Mouse (Mus musculus) gonadal fat pad, adult 2 months (tissue): ENCODE data around the gene Vamp4. TPM values are rescaled to one million over a fixed set of nuclear protein-coding genes. Genes with fewer than 3 reads are reported as not detected.
"Not testable (repeated sequence)": the region's sequence is repeated elsewhere in the genome, so short reads cannot be mapped to it uniquely, and the experiment has no call there.

Experiments used
- DNase-seq: peaks from one replicate; pipeline ENCODE4 v3.0.0-alpha.2; 2012; ENCODE audit warnings: low read depth
- polyA plus RNA-seq: library from polyadenylated mRNA; depleted of rRNA; stranded (reverse); fragments of >200 nt; gene quantifications from 2 replicates; pipeline ENCODE4 v1.2.3, GENCODE M21; 2012

Gene Vamp4
- polyA plus RNA-seq, 1 experiment: 9.1 TPM

- no peak for DNase-seq
These were observed 19.1 kb downstream of the Vamp4 start for GRCm38 (mm10) chr1:162589443-162589842.

GRCm38 (mm10) chr1:162590415-162590997 lies 20.2 kb downstream of the Vamp4 start:
- no peak for DNase-seq

DNA sequence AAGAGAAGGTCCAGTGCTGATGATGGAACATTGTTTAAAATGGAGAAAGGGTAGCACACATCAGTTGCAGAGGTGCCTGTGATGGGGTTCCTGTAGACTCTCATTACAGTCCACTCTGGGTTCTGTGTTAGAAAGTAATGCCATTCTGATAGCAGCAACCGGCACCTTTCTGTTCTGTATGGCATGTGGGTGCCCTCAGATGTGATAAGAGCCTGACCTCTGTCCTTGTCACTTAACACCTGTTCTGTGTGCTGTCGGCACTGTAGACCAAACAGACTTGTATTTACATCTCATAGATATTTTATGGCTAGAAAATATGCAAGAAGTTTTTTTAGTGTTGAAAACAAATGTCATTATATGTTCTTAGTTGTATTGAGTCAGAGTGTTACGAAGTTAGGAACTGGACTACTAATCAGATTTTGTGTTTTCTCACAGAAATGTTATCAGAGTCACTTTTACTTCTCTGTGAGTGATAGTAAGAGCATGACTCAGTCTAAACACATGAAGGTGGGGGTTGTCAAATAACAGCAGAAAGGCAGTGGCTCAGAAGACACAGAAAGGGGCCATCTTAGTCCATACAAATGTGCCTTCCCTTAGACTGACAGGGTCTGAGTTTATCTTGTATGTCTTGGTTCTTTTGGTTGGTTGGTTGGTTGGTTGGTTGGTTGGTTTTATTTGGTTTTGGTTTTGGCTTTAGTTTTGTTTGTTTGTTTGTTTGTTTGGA lies 27.2 kb downstream of the Vamp4 start:
- no peak for DNase-seq

DNA sequence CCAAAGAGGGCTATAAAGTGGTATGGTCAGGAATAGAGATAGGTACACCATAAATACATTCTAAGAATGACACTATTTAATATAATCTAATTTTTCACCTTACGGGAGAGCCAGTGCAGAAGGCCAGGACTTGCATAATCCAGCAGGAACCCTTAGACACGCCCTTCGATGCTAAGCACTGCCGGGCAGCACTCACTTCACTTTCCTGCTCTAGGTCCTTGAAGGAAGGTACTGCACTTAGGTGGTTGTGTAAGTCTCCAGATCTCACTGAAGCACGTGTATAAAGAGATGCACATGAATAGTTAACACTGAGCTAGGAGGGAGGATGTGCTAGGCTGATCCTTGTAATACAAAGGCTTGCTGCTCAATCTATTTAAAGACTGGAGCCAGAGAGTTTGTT lies 29.3 kb downstream of the Vamp4 start:
- no peak for DNase-seq

- no peak for DNase-seq
These were observed 31.0 kb downstream of the Vamp4 start for GRCm38 (mm10) chr1:162601288-162601687.

DNA sequence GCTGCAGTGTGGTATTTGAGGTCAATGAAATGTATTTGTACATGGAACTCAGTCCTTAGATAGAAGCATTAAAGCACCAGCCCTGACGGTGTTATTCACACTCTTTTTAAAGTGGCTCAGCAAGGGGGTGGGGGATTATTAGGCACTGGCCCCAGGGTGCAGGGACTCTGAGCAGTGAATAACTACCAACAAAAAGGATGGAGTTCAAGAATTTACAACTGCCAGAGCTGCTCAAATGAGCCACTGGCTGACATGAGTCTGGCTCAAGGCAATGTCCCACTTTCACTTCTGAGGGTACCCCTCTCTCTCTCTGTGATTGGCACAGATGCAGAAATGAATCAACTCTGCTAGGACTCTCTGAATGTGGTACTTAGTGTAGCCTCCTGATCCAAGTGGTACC lies 37.8 kb downstream of the Vamp4 start:
- no peak for DNase-seq

GRCm38 (mm10) chr1:162609633-162610250 lies 39.4 kb downstream of the Vamp4 start:
- DNase-seq: no peak

- no peak for DNase-seq
These were observed 40.9 kb downstream of the Vamp4 start for GRCm38 (mm10) chr1:162611191-162611590.

DNA sequence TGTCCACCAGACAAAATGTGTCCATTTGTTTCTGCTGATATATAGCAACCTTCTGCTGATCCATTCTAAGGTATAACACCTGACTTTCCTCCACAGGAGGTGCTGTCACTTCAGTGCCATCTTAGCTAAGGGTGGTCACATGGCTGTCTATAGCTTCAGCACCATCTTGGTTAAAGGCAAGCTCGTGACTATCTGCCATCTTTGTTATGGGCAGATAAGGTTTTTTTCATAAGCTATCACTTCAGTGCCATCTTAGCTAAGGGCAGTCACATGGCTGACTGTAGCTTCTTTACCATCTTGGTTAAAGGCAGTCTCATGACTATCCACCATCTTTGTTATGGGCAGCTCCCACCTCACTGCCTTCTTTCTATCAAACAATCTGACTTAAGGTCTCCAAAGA lies 45.2 kb downstream of the Vamp4 start:
- no peak for DNase-seq

GRCm38 (mm10) chr1:162620487-162620886 lies 50.2 kb downstream of the Vamp4 start:
- DNase-seq: no peak

DNA sequence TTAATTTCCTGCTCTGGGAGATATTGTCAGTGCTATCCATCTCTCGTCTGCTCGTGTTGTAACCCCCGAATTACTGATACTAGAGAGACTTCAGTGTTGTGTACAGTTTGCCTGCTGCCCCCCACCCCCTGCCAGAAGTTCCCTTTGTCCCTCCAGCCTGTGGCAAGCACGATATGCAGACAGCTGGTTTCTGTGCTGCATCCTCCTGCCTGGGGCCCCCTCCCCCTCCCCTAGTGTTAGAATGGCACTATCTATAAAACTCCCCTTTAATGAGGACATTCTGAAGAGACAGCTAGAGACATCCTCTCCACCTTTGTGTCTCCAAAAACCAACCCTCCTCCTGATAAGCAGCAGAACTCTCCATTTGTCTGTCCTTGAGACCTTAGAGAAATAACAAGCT lies 53.6 kb downstream of the Vamp4 start:
- no peak for DNase-seq

- DNase-seq: no peak
These were observed 54.9 kb downstream of the Vamp4 start for GRCm38 (mm10) chr1:162625229-162625628.

GRCm38 (mm10) chr1:162627821-162628220 lies 57.5 kb downstream of the Vamp4 start:
- not testable (repeated sequence) for DNase-seq

DNA sequence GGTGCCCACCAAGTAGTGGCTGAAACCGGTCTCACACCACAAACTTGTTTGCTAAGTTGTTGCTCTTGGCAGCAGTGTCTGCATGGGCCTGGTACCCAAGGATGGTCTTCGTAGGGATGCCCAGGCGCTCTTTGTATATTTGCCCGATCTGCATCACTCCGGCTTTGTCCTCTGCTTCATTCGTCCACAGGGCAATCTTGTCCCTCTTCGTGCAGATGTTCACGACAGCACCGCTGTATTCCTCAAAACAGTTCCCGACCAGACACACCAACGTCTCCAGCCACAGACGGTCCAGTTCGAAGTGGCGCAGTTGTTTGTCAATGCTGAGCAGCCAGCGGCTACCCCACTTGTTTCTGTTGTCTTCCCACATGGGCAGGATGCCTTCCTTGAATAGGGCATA lies 58.0 kb downstream of the Vamp4 start:
- DNase-seq: not testable (repeated sequence)

GRCm38 (mm10) chr1:162635291-162635931 lies 65.1 kb downstream of the Vamp4 start:
- DNase-seq: not testable (repeated sequence)

DNA sequence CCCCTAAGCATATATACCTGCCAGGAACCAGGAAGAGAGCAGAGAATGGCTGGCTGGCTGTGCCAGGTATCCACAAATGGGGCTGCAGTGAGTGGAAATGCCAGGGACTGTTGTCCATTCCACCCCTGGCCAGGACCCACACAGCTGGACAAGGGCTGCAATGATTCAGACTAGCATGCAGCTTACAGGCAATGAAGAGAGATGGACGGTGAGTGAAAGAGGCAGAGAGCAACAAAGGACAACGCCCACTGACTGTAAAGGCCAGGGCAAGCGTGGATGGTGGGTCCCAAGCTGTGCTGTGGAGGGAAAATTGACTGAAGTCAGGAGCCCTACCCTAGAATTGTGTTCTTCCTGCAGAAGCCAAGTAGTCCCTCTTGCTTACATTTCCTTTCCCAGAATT lies 66.2 kb downstream of the Vamp4 start:
- no peak for DNase-seq

- DNase-seq: no peak
These were observed 68.2 kb downstream of the Vamp4 start for GRCm38 (mm10) chr1:162638535-162638934.

GRCm38 (mm10) chr1:162639051-162639750 lies 68.9 kb downstream of the Vamp4 start, which contains the start of gene Myoc:
Gene Myoc, plus strand, starts transcription at chr1:162639155.
- no peak for DNase-seq

DNA sequence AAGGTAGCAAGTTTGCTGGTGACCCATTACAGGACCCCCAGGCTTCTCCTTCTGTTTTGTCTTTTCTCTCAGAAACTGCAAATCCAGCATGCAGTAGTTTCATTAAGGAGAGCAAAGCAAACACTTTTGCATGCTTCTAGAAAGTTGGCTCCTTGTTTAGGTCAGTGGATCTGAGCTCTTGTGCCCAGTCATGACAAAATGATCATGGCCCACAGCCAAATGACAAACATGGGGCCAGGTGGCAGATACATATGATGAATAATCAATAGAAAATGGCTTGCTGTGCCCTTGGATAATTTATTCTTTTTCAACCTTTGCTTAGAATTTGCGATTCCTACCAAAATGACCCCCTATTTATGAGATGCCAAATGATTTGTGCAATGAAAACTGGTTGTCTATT lies 69.5 kb downstream of the Vamp4 start:
- DNase-seq: no peak

DNA sequence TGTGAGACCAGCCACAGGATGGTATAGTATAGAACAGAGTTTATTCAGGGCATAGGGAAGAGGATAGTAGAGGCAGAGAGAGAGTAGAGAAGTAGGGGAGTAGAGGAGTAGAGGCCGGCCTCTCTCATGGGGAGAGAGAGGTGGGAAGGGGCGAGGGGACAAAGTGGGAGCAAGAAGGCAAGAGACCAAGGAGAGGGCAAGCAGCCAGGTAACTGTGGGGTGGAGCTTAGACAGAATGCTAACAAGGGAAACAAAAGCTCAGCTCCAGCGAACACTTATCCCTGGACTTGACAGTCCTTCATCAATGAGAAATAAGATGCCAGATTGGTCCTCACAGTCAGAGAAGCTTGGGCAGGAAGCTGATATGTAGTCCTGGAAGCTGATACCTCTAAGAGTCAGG lies 72.3 kb downstream of the Vamp4 start:
- no peak for DNase-seq

DNA sequence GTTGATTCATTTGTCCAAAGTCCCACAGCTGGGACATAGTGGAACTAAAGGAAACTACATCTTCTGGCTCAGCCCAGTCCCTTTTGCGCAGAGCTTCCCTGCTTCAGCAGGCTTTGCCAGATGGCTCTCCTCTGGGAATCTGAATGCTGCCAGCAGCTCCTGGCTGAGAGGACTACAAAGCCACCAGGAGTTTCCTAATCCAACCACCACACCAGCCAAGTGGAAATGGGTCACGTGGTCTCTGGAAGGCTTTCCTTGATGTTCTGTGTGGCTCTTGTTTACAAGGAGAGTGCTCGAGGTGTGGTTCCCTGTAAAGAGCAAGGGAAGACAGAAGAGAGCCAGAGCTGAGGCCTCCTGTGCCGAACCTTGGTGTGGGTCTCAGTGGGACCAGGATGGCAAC lies 73.4 kb downstream of the Vamp4 start:
- DNase-seq: peak; percentile 80

DNA sequence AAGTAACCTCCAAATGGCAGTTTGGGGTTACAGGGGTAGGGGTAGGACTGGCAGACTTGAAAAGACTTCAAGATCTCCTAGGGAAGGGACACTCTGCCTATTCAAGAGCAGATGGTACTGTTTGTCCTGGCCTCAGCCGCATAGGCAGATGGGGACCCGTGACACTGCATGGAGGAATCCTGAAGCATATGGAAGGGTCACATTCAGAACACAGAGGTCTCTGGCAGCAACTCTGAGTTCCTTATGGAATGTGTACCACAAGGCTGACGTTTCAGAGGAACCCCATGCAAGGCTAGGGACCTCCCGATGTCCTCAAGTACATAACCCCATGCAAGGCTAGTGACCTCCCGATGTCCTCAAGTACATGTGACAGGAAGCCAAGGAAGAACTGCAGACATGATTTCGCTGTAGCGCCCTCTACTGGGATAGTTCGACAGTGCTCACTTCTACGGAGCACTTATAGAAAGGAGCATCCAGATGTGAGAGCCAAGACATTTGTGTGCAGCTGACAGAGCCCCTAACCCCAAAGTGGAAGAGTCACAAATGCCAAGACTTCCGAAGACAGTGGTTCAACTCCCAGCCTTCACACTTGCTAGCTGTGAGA lies 75.9 kb downstream of the Vamp4 start:
- DNase-seq: no peak
